Mouse (Mus musculus) heart, adult 9 months (tissue): ENCODE measurements around the gene Mrps18c.

ENCODE experiments used
- DNase-seq, 2 experiments: peaks; one replicate each; pipeline ENCODE4 v3.0.0; 2022; ENCODE audit warnings: low spot score in 2 of 2

The Mrps18c gene

DNA sequence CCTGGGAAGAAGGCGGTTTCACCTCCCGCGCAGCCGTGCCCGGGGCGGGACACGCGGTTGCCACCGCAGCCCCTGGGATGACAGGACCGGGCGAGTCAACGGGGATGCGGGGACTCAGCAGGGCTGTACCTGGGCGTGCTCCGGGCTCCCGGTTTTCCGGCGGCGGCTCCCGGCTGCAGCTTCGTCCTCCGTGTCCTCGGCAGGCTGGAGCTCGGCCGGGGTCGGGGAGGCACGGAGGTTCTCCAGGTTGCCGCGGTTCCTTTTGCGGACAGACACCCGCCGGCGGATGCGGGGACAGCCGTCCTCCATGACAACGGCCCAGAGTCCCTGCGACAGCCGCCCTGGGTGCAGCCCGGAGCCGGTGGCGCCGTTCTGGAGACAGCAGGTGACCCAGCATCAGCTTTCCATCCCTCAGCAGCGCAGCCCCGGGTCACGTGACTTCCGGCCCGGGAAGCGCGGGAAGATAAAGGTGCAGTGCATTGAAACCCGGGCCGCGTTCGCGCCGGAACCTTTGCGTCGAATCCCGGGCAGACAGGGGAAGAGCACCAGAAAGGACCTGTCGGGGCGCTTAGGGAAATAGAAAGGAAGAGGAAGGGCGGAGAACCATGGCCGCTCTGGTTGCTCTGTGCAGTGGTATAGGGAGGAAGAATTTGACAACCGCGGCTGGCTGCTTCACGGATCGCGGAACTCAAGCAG, at the start of gene Mrps18c, which contains the start of gene Helq:
Gene Mrps18c, plus strand, starts transcription at position 463 of the 696 bp plus-strand sequence.
Gene Helq, minus strand, starts transcription at position 434 of the 696 bp plus-strand sequence.
- DNase-seq = peak; percentile 84 to 85

DNA sequence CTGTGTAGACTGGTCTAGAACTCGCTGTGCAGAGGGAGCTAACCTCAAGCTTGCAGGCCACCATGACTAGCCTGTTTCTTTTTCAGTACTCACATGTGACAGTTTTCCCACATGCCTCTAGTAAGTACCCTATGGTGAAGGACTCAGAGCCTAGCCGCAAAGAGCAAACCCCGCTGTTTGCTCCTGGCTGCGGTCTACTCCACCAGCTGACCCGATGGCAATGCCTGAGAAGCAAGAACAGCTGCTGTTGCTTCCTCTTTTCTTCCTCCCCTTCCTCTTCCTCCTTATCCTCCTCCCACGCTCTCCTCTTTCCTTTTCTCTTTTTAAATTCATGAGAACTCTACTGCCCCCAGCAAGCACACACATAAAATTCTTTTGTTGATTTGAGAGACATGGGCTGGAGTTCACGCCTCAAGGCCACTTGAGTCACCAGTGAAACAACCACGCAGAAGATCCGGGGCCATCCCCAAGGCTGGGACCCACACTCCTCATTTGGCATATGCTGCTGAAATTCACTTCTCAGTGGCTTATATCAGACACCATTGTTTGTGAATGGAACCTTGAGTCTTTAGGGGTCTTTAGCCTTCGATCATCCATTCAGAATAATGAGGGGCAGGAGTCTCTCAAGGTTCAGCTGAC, 47.7 kb upstream of the Mrps18c start:
- DNase-seq = peak; percentile 1 to 10

DNA sequence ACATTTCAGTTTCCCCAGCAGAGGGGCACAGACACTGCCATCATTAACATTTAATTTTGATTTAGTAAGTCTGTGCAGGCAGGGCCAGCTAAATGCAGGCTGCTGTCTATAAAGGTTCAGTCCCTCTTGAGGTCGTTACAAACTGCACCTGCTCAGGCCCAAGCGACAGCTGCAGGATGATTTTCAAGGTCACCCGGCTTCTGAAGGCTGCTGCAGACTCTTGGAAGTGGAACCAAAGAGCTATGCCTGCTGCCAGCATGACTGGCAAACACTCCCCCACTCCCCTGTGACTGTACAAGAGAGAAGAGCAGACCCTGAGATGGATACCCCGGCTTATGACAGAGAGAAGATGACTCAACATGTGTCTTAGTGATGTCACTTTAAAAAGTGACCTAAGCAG, 46.8 kb upstream of the Mrps18c start:
- DNase-seq = no peak

DNA sequence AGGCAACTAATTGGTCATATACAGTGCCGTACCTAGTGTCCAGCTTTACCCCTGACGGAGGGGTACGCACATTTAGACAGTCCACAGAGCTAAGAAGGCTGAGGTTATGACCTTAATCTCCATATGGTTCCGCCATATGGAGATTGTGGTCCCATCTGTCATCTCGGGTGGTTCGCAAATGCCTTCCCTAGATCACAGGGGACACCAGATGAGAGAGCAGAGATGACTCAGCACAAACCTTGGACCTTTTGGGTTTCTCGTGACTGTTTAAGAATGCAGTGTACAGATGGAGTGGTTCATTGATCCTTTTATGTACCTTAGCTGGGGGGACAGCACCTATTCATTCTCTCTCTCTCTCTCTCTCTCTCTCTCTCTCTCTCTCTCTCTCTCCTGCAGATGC, 45.0 kb upstream of the Mrps18c start:
- DNase-seq = no peak

DNA sequence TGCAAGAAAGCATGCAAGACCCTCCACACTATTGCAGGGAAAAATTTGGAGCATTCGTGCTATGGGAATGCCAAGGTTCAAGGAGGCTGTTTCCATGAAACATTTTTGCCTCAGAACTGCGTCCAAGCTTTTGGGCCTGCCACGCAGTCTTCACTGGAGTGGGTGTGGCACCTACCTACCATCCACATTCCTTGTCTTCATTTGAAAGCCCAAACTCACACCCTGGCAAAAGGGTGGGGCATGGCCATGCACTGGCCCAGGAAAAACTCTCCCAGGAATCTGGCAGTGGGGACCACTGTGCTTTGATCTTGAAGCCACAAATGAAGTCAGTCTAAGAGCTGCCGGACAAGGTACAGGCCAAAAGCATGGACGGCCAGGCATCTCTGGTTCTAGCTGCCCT, 40.3 kb upstream of the Mrps18c start:
- no peak for DNase-seq

DNA sequence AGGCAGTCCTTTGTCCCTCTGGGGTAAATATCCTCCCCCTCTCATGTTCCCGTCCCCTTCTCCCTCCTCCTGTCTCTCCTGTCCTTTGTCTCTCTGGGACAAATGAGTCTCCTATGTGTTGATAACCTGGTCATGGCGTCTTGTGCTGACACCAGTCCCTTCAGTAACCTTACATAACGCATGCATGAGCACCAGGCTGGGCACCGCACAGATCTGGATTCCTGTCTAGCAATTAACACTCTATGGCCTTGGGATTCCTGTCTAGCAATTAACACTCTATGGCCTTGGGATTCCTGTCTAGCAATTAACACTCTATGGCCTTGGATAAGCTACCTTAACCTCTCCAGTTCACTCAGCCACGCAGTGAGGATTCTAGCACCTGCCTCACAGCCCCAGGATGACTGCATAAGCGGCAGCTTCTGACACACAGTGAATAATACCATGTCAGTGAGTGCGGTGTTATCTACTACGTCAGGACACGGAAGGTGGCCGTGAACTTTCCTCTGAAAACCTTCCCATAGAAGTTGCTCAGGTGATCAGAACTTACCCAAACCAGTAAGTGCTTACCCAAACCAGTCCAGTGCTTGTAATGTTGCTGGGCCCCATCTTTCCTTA, 38.3 kb upstream of the Mrps18c start:
- no peak for DNase-seq

DNA sequence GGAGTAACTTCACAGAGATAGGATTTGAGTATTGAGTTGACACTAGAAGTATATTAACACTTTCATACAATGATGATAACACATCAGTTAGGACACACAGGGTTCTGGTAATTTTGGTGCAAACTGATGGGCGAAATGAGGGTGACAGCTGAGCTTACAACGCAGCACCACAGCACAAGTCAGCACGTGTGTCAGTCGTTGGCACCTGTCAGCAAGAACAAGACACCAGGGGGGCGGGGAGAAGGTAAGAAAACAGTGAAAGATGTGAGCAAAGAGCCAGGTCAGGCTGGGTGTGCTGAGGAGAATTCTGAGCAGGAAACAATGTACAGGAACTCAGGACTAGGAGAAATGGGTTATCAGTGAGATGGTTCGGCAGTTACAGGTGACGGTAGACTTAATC, 36.7 kb upstream of the Mrps18c start:
- no peak for DNase-seq

DNA sequence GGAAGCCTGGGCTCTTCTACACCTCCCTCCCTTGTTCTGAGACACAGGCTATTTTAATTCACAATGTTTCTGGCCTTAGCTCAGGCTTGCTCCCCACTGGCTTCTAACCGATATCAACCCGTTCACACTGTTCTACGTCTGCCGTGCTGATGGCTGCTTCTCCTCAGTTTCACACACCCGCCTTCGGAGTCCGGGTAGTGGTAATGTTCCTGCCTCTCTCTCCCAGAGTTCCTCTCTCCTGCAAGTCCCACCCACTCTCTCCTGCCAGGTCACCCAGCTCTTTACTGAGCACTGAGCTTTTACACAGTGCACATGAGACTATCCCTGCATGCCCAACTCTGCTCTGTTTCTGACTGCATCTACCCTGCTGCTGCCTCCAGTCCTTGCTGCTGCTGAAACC, 32.4 kb upstream of the Mrps18c start:
- DNase-seq = no peak

DNA sequence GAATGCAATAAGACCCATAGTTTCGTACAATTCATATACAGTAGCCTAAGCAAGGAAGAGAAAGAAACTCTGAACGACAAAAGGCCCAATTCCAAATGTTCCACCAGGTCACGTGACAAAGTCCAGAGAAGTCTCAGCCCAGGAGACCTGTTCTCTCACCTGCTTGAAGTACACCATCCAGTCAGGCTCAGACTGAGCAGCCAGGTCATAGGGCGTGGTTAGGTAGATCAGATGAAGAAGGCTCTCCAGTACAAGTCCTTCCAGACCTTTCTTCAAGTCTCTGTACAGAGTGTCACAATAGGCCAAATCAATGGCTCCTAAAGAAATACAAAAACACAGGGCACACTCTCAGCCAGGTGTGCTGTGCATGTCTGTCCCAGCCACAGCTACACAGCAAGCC, 26.9 kb upstream of the Mrps18c start:
- DNase-seq = no peak

DNA sequence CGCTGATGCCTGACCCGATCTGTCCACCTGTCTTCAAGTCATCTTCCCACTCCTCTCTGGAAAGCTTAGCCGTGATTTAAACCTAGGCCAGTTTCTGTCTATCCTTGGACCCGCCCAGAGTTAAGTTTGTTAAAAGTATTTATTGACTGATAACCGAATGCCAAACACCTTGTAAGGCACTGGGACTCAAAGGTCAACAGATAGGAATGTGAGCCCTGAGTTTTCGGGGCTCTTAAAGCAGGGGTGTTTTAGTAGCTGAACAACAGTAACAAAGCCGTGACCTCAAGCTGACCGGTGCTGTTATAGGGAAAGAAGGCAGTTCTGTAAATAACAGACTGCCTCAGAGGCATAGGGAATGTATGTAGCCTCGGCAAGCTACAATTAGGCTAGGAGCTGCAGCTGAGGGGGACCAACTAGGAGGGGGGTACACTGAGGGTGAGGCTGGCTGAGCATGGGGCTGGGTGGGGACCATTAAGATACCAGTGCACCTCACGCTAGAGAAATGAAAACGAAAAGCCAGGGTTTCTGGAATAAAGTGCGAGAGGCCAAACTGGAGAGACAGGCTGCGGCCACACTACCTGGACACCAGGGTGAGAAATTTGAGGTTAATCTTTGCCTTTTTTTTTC, 22.5 kb upstream of the Mrps18c start:
- no peak for DNase-seq

DNA sequence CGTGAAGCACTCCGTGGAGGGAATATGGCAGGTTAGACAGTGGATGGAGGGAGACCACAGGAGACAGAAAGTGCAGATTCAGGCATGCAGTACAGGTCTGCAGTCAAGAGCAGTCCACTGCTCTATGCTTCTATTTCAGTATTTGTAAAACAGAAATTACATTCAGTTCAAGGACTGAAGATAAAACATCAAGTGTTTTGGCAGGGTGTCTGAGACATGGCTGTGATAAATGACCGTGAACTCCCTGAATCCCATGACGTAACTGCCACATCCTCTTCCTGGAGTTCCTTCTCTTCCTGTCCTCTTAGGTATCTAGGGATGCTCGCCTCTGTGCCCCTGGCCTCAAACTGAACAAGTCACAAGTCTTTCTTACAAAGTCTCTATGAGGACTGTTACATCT, 21.5 kb upstream of the Mrps18c start:
- no peak for DNase-seq

DNA sequence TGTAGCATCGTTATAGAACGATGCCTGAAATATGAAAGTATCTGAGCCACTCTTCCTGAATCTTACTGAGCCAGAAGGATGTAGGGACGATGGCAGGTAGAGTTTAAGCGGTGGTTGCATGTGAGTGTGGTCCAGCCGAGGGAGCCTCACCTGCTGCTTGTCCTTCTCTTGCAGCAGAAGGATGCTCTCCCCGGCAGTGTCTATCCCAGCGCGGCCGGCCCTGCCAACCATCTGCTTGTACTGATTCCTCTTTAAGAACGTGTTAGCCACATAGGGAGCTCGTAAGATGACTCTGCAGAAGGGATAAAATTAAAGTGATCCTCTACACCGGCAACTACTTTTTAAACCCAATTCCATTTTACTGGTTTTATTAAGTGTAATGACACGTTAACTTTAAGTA, 19.4 kb upstream of the Mrps18c start:
- no peak for DNase-seq

DNA sequence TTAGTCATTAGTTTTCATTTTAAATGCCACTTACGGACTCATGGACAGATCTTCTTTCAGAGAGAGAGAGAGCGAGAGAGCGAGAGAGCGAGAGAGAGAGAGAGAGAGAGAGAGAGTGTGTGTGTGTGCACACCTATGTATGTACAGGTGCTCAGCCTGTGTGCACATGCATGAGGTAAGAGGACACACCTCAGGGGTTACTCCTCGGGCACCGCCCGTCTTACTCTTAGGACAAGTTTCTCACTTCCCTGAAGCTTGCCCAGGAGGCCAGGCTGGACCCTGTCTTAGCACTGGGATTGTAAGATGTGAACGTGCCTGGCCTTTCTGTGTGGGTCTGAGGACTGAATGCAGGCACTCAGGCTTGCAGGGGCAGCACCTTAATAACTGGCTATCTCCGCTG, 10.9 kb upstream of the Mrps18c start:
- no peak for DNase-seq

DNA sequence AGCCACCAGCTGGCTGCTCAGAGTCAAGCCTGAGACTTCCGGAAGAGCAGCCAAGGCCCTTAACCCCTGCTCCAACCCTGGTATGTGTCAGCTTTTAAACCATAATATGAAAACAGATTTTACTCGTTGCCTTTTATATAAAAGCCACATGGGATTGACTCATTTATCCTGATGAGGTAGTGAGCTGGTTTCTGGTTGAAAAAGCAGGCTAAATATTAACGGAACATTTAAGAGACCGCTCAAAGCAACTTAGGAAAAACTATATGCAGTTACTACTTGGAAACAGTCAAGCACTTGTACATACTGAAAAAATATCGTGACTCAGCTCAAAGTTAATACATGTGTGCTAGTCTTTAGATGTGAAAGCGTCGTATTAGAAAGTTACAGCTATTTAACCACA, 6.2 kb upstream of the Mrps18c start:
- no peak for DNase-seq

DNA sequence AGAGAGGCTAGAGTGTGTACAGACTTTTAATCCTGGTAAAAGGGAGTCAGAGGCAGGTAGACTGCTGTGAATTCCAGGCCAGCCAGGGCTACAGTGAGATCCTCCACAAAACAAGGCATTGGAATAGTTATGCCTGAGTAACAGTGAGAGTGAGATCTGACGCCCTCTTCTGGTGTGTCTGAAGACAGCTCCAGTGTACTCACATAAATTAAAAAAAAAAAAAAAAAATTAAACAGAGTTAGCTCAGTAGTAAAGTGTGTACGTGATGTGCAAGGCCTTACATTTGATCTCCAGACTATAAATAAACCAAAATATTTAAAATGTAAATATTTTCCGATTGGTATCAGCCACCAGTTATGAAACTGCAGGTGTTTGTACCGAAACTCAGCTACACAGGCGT, 4.3 kb upstream of the Mrps18c start:
- no peak for DNase-seq

DNA sequence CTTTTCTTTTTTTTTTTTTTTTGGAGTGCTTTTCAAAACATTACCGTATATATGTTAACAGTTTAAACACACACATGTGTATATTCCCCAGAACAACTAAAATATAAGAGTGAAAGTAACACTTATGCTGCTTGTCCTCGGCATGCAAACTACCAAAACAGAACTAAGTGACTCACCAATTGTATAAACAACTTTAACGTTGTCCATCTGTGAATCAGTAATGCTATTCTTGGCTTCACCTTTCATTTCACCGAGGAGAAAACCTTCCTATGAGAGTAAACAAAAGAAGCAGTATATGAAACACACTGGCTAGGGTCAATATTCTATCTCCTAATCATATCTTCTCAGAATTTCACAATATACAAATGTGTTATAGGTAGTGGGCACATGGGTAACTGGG, 19.9 kb downstream of the Mrps18c start:
- DNase-seq = no peak

DNA sequence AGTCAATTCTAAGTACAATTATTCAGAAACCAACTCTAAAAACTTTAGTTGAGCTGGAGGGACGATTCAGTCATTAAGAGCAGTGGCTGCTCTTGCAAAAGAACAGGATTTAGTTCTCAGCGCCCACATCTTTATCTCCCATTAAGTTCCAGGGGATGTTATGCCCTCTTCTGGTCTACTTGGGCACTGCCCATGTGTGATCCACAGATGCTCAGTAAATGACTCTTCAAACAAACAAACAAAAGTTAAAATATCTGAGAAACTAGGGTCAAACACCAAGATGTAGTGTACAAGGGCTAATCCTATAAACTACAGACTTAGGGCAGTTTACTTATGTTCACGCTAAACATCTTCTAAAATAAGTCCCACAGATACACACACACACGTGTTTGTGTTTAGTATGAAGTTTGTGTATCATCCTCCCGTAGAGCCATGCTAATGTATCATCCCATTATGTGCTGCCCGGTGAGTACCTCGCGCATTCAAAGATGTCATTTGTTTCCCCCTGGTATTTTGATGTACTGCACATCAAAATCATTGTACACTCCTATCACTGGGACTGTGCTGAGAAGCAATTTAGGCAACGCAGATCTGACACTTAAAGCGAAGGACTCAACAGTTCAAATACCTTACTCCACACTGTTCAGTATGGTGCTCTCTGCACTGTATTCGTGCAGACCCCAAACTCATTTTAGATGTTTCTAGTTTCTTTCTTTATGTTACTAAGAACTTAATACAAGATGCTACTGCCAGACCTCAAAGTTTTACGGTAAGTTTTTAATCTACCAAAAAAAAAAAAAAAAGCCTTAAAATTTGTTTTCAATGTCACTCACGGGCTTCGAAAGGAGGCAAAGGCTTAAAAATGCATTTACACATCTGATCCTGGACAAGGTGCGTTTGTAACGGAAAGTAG, 21.4 kb downstream of the Mrps18c start:
- DNase-seq = no peak

DNA sequence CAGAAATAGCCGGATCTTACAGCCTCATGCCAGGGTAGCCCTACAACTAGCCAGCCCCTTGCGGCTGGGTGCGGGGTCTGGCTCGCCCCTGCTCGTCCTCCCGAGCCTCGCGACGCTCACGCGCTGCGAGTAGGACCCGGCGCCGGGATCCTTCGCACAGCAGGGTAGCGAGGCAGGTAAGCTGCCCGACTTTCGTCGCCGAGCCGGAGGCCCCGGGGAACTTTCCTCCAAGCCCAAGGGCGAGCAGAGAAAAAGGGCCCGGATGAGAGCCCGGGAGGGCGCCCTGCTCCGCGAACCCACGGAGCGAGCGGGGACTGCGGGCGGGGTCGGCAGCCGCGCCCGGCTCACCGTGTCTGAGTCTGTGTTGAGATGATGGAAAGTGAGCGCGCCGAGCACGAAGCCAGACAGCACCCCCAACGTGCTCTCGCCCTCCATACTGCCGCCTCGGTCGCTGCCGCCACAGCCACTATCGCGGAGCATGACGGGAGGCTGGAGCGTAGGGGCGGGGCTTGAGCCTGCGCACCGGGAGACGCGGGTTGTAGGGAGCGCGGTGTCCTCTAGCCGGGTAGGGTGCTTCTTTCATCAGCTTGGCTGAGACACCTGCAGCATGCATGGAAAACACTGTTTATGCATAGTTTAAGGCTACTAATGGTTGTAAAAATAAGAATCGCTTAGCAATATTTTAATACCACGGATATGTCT, 22.2 kb downstream of the Mrps18c start, which contains the start of gene Abraxas1:
Gene Abraxas1, minus strand, starts transcription at position 483 of the 702 bp plus-strand sequence.
- DNase-seq = peak; percentile 75 to 83

DNA sequence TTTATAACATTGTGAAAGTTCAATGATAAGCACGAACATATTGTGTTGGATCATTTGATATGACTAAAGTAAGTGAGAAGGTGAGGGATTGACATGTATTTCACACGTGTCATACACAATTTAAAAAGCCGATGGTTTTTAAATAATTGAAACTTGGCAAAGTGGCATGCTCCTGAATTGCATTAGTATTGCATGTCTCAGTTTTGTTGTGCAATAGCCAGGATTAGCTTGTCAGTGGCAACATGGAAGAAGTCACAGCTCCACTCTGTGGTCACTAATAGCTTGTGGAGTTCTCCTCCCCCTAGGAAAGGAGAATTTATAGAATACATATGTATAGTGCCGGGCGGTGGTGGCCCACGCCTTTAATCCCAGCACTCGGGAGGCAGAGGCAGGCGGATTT, 22.9 kb downstream of the Mrps18c start:
- DNase-seq = no peak

DNA sequence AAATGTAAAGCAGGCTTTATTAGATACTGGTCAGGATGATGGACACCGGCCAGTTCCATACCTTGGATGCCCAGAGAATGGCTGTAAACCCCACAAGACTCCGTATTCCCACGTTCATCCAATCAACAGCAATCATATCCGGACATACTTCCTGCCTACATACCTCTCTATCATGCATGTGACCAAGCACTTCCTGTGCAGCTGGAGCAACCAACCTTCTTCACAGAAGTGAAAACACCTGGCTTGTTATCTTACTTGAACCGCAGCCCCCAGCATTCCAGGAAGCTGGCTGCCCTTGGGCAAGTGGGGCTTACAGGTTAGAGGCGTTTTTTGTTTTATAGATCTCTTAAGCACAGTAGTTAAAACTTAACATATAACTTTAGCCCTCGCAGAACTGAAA, 24.4 kb downstream of the Mrps18c start:
- no peak for DNase-seq

DNA sequence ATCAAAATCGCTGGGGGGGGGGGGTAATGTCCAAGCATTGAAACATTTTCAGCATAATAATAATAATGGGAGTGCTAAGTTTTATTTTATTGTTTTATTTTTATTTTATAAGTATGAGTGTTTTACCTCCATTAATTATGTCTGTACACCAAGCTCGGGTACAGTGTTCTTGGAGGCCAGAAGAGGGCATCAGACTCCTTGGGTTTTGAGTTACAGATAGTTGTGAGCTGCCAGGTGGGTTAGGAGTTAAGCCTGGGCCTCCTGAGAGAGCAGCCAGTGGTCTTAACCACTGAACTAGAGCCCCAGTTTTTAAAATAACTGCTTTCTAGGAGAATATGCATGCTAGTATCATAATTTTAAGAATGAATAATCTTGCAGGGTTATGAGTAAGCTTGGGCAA, 27.5 kb downstream of the Mrps18c start:
- DNase-seq = no peak
